Mouse (Mus musculus) stomach, postnatal 0 days (tissue): ENCODE results near the gene Zfp697. TPM values are rescaled to one million over a fixed set of nuclear protein-coding genes. Genes with fewer than 3 reads are reported as not detected.
"Not testable (repeated sequence)": the region's sequence is repeated elsewhere in the genome, so short reads cannot be mapped to it uniquely, and the experiment has no call there.

Experiments used
- ATAC-seq: fragments of 200-750 bp; cut with Nextera tagmentation; 2 replicates; pipeline ENCODE4 v1.8.0; 2017; ENCODE audit not compliant: low FRiP score, low TSS enrichment
- DNase-seq: peaks from one replicate; pipeline ENCODE4 v3.0.0-alpha.2; 2016; ENCODE audit warnings: low spot score
- H3K27ac ChIP-seq: fragments of 300-500 bp; sonication (generic); replicated peaks from 2 replicates; pipeline ENCODE4 v1.5.1; 2014; ENCODE audit warnings: mild to moderate bottlenecking, control low read depth
- H3K27me3 ChIP-seq: fragments of 300-500 bp; sonication (generic); 2 replicates; pipeline ENCODE4 v1.6.1; 2014; ENCODE audit warnings: low read length; ENCODE audit not compliant: control insufficient read depth, insufficient read depth
- H3K36me3 ChIP-seq: fragments of 300-500 bp; sonication (generic); 2 replicates; pipeline ENCODE4 v1.6.1; 2014; ENCODE audit warnings: low read length, mixed read lengths; ENCODE audit not compliant: control insufficient read depth, insufficient read depth
- H3K4me1 ChIP-seq: fragments of 300-500 bp; sonication (generic); replicated peaks from 2 replicates; pipeline ENCODE4 v1.6.1; 2014; ENCODE audit warnings: antibody characterized with exemption; ENCODE audit not compliant: control insufficient read depth, insufficient read depth
- H3K4me2 ChIP-seq: fragments of 300-500 bp; sonication (generic); replicated peaks from 2 replicates; pipeline ENCODE4 v1.6.1; 2014; ENCODE audit warnings: low read depth, mild to moderate bottlenecking, control low read depth, moderate library complexity
- H3K4me3 ChIP-seq: fragments of 300-500 bp; sonication (generic); 2 replicates; pipeline ENCODE4 v1.5.1; 2014; ENCODE audit warnings: low read depth, low read length, control low read depth
- H3K9ac ChIP-seq: fragments of 300-500 bp; sonication (generic); 2 replicates; pipeline ENCODE4 v1.6.1; 2014; ENCODE audit warnings: mild to moderate bottlenecking, low read length, control low read depth, mixed read lengths
- H3K9me3 ChIP-seq: fragments of 300-500 bp; sonication (generic); 2 replicates; pipeline ENCODE4 v1.6.1; 2016; ENCODE audit warnings: low read length; ENCODE audit not compliant: control insufficient read depth
- WGBS: fragments of 180-500 bp; shearing (Covaris S2); extraction: QIAGEN DNeasy Blood & Tissue Kit; methylation state at CpG from one replicate; pipeline ENCODE4 v1.1.7; 2014; 5-methylcytosine and 5-hydroxymethylcytosine counted together
- polyA plus RNA-seq: library from polyadenylated mRNA; unstranded; fragments of >200 nt; fragmentation: Nextera tagmentation; extraction: Ambion mirVana; gene quantifications from 2 replicates; pipeline ENCODE4 v1.2.1, GENCODE M21; 2015

Zfp697 gene
- polyA plus RNA-seq, 1 experiment from 2014 or later: 2.1 TPM

GRCm38 (mm10) chr3:98471499-98471898, 89.2 kb downstream of the Zfp697 start:
- not testable (repeated sequence) for H3K9ac ChIP-seq, H3K4me1 ChIP-seq, H3K27ac ChIP-seq, DNase-seq, H3K4me3 ChIP-seq, H3K9me3 ChIP-seq, H3K4me2 ChIP-seq, ATAC-seq, H3K36me3 ChIP-seq, H3K27me3 ChIP-seq

GRCm38 (mm10) chr3:98494184-98494583, 111.9 kb downstream of the Zfp697 start:
- not testable (repeated sequence) for ATAC-seq, H3K27ac ChIP-seq, H3K36me3 ChIP-seq, H3K4me3 ChIP-seq, H3K4me2 ChIP-seq, H3K9ac ChIP-seq, H3K9me3 ChIP-seq, DNase-seq, H3K4me1 ChIP-seq, H3K27me3 ChIP-seq

GRCm38 (mm10) chr3:98495055-98495454, 112.8 kb downstream of the Zfp697 start:
- H3K4me1 ChIP-seq, ATAC-seq, H3K4me3 ChIP-seq, DNase-seq, H3K27me3 ChIP-seq, H3K9ac ChIP-seq, H3K36me3 ChIP-seq, H3K4me2 ChIP-seq, H3K27ac ChIP-seq, H3K9me3 ChIP-seq: not testable (repeated sequence)

GRCm38 (mm10) chr3:98496762-98497161, 114.5 kb downstream of the Zfp697 start:
- H3K4me3 ChIP-seq, H3K27ac ChIP-seq, H3K4me1 ChIP-seq, ATAC-seq, H3K36me3 ChIP-seq, H3K9ac ChIP-seq, H3K9me3 ChIP-seq, DNase-seq, H3K27me3 ChIP-seq, H3K4me2 ChIP-seq: not testable (repeated sequence)
- WGBS: no CpG with 5 or more reads among the region's 2 CpGs

GRCm38 (mm10) chr3:98497401-98497800, 115.1 kb downstream of the Zfp697 start:
- H3K4me3 ChIP-seq, ATAC-seq, H3K9ac ChIP-seq, H3K4me1 ChIP-seq, DNase-seq, H3K9me3 ChIP-seq, H3K27ac ChIP-seq, H3K27me3 ChIP-seq, H3K36me3 ChIP-seq, H3K4me2 ChIP-seq: not testable (repeated sequence)

- H3K27ac ChIP-seq, H3K4me2 ChIP-seq, H3K9ac ChIP-seq, H3K27me3 ChIP-seq, ATAC-seq, H3K9me3 ChIP-seq, H3K4me3 ChIP-seq, H3K4me1 ChIP-seq, DNase-seq, H3K36me3 ChIP-seq: not testable (repeated sequence)
- no CpG with 5 or more reads among the region's 5 CpGs for WGBS
Measured at GRCm38 (mm10) chr3:98507229-98507628, 125.0 kb downstream of the Zfp697 start.

GRCm38 (mm10) chr3:98510414-98510813, 128.2 kb downstream of the Zfp697 start, which contains the start of gene Hsd3b4:
Gene Hsd3b4 (minus strand): TSS chr3:98510514.
- H3K4me2 ChIP-seq, H3K9me3 ChIP-seq, ATAC-seq, H3K4me1 ChIP-seq, H3K27ac ChIP-seq, DNase-seq, H3K9ac ChIP-seq, H3K4me3 ChIP-seq, H3K36me3 ChIP-seq, H3K27me3 ChIP-seq: not testable (repeated sequence)
- no CpG with 5 or more reads among the region's 1 CpGs for WGBS

GRCm38 (mm10) chr3:98522779-98523178, 140.5 kb downstream of the Zfp697 start:
- not testable (repeated sequence) for H3K4me1 ChIP-seq, H3K4me2 ChIP-seq, H3K27ac ChIP-seq, H3K36me3 ChIP-seq, H3K4me3 ChIP-seq, H3K27me3 ChIP-seq, ATAC-seq, H3K9ac ChIP-seq, H3K9me3 ChIP-seq, DNase-seq
- 43% methylated on average over 1 of the region's 2 CpGs for WGBS

GRCm38 (mm10) chr3:98524552-98524951, 142.3 kb downstream of the Zfp697 start:
- not testable (repeated sequence) for H3K4me1 ChIP-seq, H3K4me2 ChIP-seq, H3K36me3 ChIP-seq, H3K9me3 ChIP-seq, DNase-seq, H3K4me3 ChIP-seq, H3K27ac ChIP-seq, H3K27me3 ChIP-seq, H3K9ac ChIP-seq, ATAC-seq
- WGBS: no CpG with 5 or more reads among the region's 1 CpGs
